Mouse (Mus musculus) olfactory bulb, adult 2 months (tissue): ENCODE results near the gene Art5. TPM values are rescaled to one million over a fixed set of nuclear protein-coding genes. Genes with fewer than 3 reads are reported as not detected.
"Not testable (repeated sequence)": the region's sequence is repeated elsewhere in the genome, so short reads cannot be mapped to it uniquely, and the experiment has no call there.

ENCODE experiments used
- H3K27ac ChIP-seq: fragments of 200-500 bp; 2 replicates; pipeline ENCODE4 v1.5.1; 2012; ENCODE audit warnings: low read depth, low read length; ENCODE audit not compliant: insufficient read depth
- H3K4me1 ChIP-seq: fragments of 200-500 bp; 2 replicates; pipeline ENCODE4 v1.6.1; 2012; ENCODE audit warnings: low read length; ENCODE audit not compliant: control insufficient read depth, insufficient read depth
- H3K4me3 ChIP-seq: fragments of 200-500 bp; 2 replicates; pipeline ENCODE4 v1.5.1; 2012; ENCODE audit warnings: mild to moderate bottlenecking, low read depth, low read length, moderate library complexity; ENCODE audit not compliant: insufficient read depth
- CTCF ChIP-seq: fragments of 200-500 bp; IDR thresholded peaks from 2 replicates; pipeline ENCODE4 v1.5.1; 2012; ENCODE audit warnings: low read depth, mild to moderate bottlenecking, low read length, moderate library complexity; ENCODE audit not compliant: insufficient read depth
- POLR2A ChIP-seq: fragments of 200-500 bp; IDR thresholded peaks from 2 replicates; pipeline ENCODE4 v1.6.1; 2012; ENCODE audit warnings: mild to moderate bottlenecking, low read depth, low read length, moderate library complexity; ENCODE audit not compliant: insufficient read depth
- WGBS: fragments of 180-500 bp; shearing (Covaris S2); methylation state at CpG from one replicate; pipeline ENCODE4 v1.1.7; 2018; 5-methylcytosine and 5-hydroxymethylcytosine counted together
- polyA plus RNA-seq: library from polyadenylated mRNA; stranded (reverse); fragments of >200 nt; gene quantifications from 2 replicates; pipeline ENCODE4 v1.2.4, GENCODE M21; 2012; ENCODE audit warnings: low replicate concordance; ENCODE audit not compliant: missing spikeins, insufficient read depth, insufficient read length

The Art5 gene
- polyA plus RNA-seq, 1 experiment: not detected

DNA sequence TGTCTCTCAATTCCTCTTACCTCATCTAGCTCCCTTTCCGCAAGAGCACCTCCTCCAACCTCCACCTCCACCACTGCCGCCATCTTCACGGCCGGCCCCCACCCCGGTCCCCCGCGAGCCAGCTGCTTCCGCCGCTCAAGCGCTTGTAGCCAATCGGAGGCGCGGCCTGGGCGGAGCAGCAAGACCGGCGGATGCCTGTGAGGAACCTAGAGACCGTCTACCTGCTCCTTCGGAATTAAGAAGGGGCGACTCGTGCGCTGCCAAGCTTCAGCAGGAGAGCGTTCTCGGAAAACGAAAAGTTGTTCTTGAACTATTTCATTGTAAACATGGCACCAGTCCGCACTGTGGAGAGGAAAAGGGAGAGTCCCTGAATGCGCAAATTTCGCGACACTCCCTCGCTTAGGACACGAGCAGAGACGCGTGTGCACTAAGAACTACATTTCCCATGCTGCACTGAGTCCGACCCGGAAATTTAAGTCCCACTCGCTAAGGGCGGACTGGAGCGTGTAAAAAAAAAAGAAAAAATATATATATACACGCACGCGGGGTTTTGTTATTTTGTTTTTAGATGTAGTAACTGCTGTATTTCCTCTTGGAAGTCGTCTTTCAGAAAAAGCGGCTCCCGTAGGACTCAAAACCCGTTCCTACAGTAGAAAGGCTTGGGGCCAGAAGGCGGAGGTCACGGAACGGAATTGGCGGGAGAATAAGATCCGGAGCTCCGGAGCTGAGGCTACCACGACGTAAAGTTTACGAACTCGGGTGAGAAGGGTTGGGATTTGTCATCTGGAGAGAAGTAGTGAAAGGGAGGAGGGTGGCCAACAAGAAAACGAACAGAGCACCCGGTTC is 44.0 kb downstream of the Art5 start, which contains the start of the genes Rnf121, Xndc1 and Xntrpc:
Rnf121 (minus strand) TSS at position 424 of the 846 bp plus-strand sequence.
Xndc1 (plus strand) TSS at position 466 of the 846 bp plus-strand sequence.
Xntrpc (plus strand) TSS at position 668 of the 846 bp plus-strand sequence.
- Histone ChIP-seq H3K4me1 (peaks cover 7% of the 10 kb centered on the region; the same call in 1 of the 2 replicates), H3K4me3 (peak within 1 kb of the TSS; percentile 95), H3K27ac (peak within 1 kb of the TSS; percentile 87)
- TF ChIP-seq CTCF (no peak), POLR2A (peak; percentile 80; the same call in 1 of the 2 replicates)
- WGBS: under 1% methylated on average over 56 of the region's 56 CpGs

DNA sequence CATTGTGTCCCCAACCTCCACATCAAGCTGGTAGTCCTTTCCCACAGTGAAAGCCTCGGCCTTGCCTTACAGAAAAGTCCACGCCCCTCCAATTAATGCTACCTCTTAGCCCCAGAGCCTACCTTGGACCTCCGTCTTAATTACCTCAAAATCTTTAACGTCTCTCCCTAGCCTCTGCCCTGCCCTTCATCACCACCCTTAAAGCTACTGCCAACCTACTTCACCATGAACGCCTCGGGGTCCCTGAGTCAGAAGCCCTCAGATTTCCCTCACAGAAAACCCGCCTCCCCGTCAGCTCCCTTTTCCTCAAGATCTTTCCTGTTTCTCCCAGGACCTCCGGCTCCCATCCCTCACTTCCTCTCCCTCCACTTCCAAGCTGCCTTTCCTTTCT is 44.6 kb downstream of the Art5 start:
- Histone ChIP-seq H3K4me3 (peak overlapping the region; percentile 95), H3K4me1 (peaks cover 7% of the 10 kb centered on the region; the same call in 1 of the 2 replicates), H3K27ac (peak overlapping the region; percentile 73)
- WGBS: 1% methylated on average over 9 of the region's 9 CpGs
- TF ChIP-seq CTCF: no peak
- TF ChIP-seq POLR2A: no peak

DNA sequence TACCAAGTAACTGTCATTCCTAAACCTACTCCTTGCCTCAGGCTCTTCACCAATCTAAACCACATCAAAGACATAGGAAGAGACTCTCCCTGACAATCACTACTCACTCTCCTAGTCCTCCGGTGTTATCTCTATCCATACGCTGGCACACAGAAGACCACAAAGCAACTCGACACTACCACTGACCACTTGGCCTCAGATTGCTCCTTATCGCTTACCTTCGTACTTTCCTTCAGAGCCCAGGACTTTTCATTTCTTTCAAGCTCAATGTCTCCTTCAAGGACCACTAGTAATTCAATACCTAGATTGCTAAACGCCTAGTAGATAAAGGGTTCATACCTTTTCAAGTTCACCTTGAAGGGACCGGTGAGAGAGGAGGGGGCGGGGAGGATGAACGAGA is 45.4 kb downstream of the Art5 start:
- TF ChIP-seq CTCF (no peak), POLR2A (no peak)
- 89% methylated on average over 9 of the region's 9 CpGs for WGBS
- H3K4me1 ChIP-seq: peaks cover 7% of the 10 kb centered on the region; the same call in 1 of the 2 replicates
- no peak overlapping the region for H3K27ac ChIP-seq
- H3K4me3 ChIP-seq: no peak overlapping the region

GRCm38 (mm10) chr7:102062203-102062602 is 47.1 kb downstream of the Art5 start:
- Histone ChIP-seq H3K4me1 (peaks cover 7% of the 10 kb centered on the region; the same call in 1 of the 2 replicates), H3K27ac (no peak overlapping the region), H3K4me3 (no peak overlapping the region)
- TF ChIP-seq POLR2A: no peak
- WGBS: 65% methylated on average over 1 of the region's 1 CpGs

- Histone ChIP-seq H3K4me1 (peaks cover 4% of the 10 kb centered on the region; the same call in 1 of the 2 replicates), H3K4me3 (no peak overlapping the region), H3K27ac (no peak overlapping the region)
- 84% methylated on average over 3 of the region's 3 CpGs for WGBS
- no peak for TF ChIP-seq CTCF
- no peak for TF ChIP-seq POLR2A
Measured at GRCm38 (mm10) chr7:102061353-102061752, 47.9 kb downstream of the Art5 start.

DNA sequence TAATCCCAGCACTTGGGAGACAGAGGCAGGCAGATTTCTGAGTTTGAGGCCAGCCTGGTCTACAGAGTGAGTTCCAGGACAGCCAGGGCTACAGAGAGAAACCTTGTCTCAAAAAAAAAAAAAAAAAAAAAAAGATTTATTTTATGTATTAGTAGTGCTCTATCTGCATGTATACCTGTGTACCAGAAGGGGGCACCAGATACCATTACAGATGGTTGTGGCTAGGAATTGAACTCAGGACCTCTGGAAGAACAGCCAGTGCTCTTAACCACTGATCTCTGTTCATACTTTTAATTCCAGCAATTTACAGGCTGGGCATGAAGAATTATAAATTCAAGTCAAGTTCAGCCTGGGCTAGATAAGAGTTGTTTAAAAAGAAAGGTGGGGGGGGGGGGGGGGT is 60.8 kb downstream of the Art5 start:
- H3K4me3 ChIP-seq, H3K27ac ChIP-seq, H3K4me1 ChIP-seq: not testable (repeated sequence)

Other genes with a start within 250 kb of the Art5 start
- gene Anapc15, start 245.8 kb downstream of the Art5 start, polyA plus RNA-seq: not detected in 2 replicates
- gene Folr1, start 238.7 kb downstream of the Art5 start, polyA plus RNA-seq: not detected in 2 replicates
- gene Lamtor1, start 203.6 kb downstream of the Art5 start, polyA plus RNA-seq: not detected in 2 replicates
- gene Tomt, start 203.1 kb downstream of the Art5 start, polyA plus RNA-seq: not detected in 2 replicates
- gene Lrrc51, start 175.6 kb downstream of the Art5 start, polyA plus RNA-seq: not detected in 2 replicates
- 257 TPM in 1 of 2 replicates, not detected in the other for gene Numa1, start 175.4 kb downstream of the Art5 start, polyA plus RNA-seq
- not detected in 2 replicates for gene Il18bp, start 90.8 kb downstream of the Art5 start, polyA plus RNA-seq
- not detected in 2 replicates for gene Rnf121, start 44.0 kb downstream of the Art5 start, polyA plus RNA-seq
- gene Xndc1, start 44.0 kb downstream of the Art5 start, polyA plus RNA-seq: not detected in 2 replicates
- not detected in 2 replicates for gene Xntrpc, start 43.8 kb downstream of the Art5 start, polyA plus RNA-seq
- gene Trpc2, start 26.4 kb downstream of the Art5 start, polyA plus RNA-seq: not detected in 2 replicates
- not detected in 2 replicates for gene Art1, start 7.7 kb downstream of the Art5 start, polyA plus RNA-seq
- gene Chrna10, start 7.3 kb upstream of the Art5 start, polyA plus RNA-seq: not detected in 2 replicates
- gene Nup98, start 100.7 kb upstream of the Art5 start, polyA plus RNA-seq: not detected in 2 replicates
- not detected in 2 replicates for gene Pgap2, start 100.7 kb upstream of the Art5 start, polyA plus RNA-seq
- not detected in 2 replicates for gene Rhog, start 146.6 kb upstream of the Art5 start, polyA plus RNA-seq
- not detected in 2 replicates for gene Stim1, start 158.3 kb upstream of the Art5 start, polyA plus RNA-seq